Mouse (Mus musculus) embryonic facial prominence, embryonic 10.5 days (tissue): ENCODE measurements at regions not wholly inside any gene's neighbourhood (a gene's known extent, or its start where the extent isn't known, plus 50 kb on each side); places are given as distances from the start of the nearest gene placed in this dataset.

Source experiments
- DNase-seq: peaks from one replicate; pipeline ENCODE4 v3.0.0-alpha.2; 2017; ENCODE audit warnings: low spot score
- H3K27ac ChIP-seq: fragments of 300-500 bp; sonication (generic); replicated peaks from 2 replicates; pipeline ENCODE4 v1.5.1; 2016; ENCODE audit warnings: mild to moderate bottlenecking
- H3K27me3 ChIP-seq: fragments of 300-500 bp; sonication (generic); replicated peaks from 2 replicates; pipeline ENCODE4 v1.6.1; 2016; ENCODE audit warnings: low read depth, mild to moderate bottlenecking; ENCODE audit not compliant: poor library complexity, severe bottlenecking
- H3K36me3 ChIP-seq: fragments of 300-500 bp; sonication (generic); replicated peaks from 2 replicates; pipeline ENCODE4 v1.6.1; 2016; ENCODE audit warnings: mild to moderate bottlenecking, moderate library complexity
- H3K4me1 ChIP-seq: fragments of 300-500 bp; sonication (generic); 2 replicates; pipeline ENCODE4 v1.6.1; 2016
- H3K4me3 ChIP-seq: fragments of 300-500 bp; sonication (generic); 2 replicates; pipeline ENCODE4 v1.5.1; 2016; ENCODE audit warnings: mild to moderate bottlenecking, moderate library complexity
- H3K9me3 ChIP-seq: fragments of 300-500 bp; sonication (generic); 2 replicates; pipeline ENCODE4 v1.6.1; 2016; ENCODE audit warnings: mild to moderate bottlenecking
- WGBS: fragments of 180-500 bp; shearing (Covaris S2); methylation state at CpG from one replicate; pipeline ENCODE4 v1.1.7; 2016; 5-methylcytosine and 5-hydroxymethylcytosine counted together

GRCm38 (mm10) chr14:102867697-102868096, 114.7 kb downstream of the Kctd12 start:
- no peak for DNase-seq
- H3K27ac ChIP-seq = no peak overlapping the region
- 88% methylated on average over 2 of the region's 2 CpGs for WGBS

GRCm38 (mm10) chr14:102866511-102866910, 115.9 kb downstream of the Kctd12 start:
- no peak for DNase-seq
- WGBS = 87% methylated on average over 1 of the region's 1 CpGs

More at GRCm38 (mm10) chr14:102867697-102868096, 114.7 kb downstream of the Kctd12 start:
- Histone ChIP-seq H3K36me3 (no peaks in the 10 kb centered on the region), H3K27me3 (no peaks in the 10 kb centered on the region), H3K4me3 (no peak overlapping the region), H3K9me3 (no peaks in the 10 kb centered on the region), H3K4me1 (no peaks in the 10 kb centered on the region)

GRCm38 (mm10) chr14:102861694-102862093, 120.7 kb downstream of the Kctd12 start:
- DNase-seq = no peak
- H3K4me3 ChIP-seq = no peak overlapping the region
- no peaks in the 10 kb centered on the region for H3K4me1 ChIP-seq
- no peak overlapping the region for H3K27ac ChIP-seq
- 94% methylated on average over 1 of the region's 1 CpGs for WGBS
- no peaks in the 10 kb centered on the region for H3K27me3 ChIP-seq
- H3K9me3 ChIP-seq = no peaks in the 10 kb centered on the region
- H3K36me3 ChIP-seq = no peaks in the 10 kb centered on the region

More at GRCm38 (mm10) chr14:102866511-102866910, 115.9 kb downstream of the Kctd12 start:
- Histone ChIP-seq H3K4me1 (no peaks in the 10 kb centered on the region), H3K36me3 (no peaks in the 10 kb centered on the region), H3K4me3 (no peak overlapping the region), H3K27me3 (no peaks in the 10 kb centered on the region), H3K9me3 (no peaks in the 10 kb centered on the region), H3K27ac (no peak overlapping the region)

GRCm38 (mm10) chr14:102859361-102859871, 123.0 kb downstream of the Kctd12 start:
- H3K9me3 ChIP-seq = no peaks in the 10 kb centered on the region
- H3K27me3 ChIP-seq = no peaks in the 10 kb centered on the region
- no peak overlapping the region for H3K4me3 ChIP-seq
- H3K36me3 ChIP-seq = no peaks in the 10 kb centered on the region
- H3K27ac ChIP-seq = no peak overlapping the region
- WGBS = 37% methylated on average over 4 of the region's 4 CpGs
- DNase-seq = peak; percentile 25
- H3K4me1 ChIP-seq = no peaks in the 10 kb centered on the region

GRCm38 (mm10) chr14:102855264-102855840, 127.1 kb downstream of the Kctd12 start:
- no peaks in the 10 kb centered on the region for H3K9me3 ChIP-seq
- no peak overlapping the region for H3K27ac ChIP-seq
- H3K36me3 ChIP-seq = no peaks in the 10 kb centered on the region
- H3K4me3 ChIP-seq = no peak overlapping the region
- no peak for DNase-seq
- 88% methylated on average over 7 of the region's 7 CpGs for WGBS
- no peaks in the 10 kb centered on the region for H3K4me1 ChIP-seq
- H3K27me3 ChIP-seq = no peaks in the 10 kb centered on the region

- DNase-seq = no peak
- WGBS = 80% methylated on average over 3 of the region's 3 CpGs
- H3K4me3 ChIP-seq = no peak overlapping the region
- H3K27ac ChIP-seq = no peak overlapping the region
- H3K9me3 ChIP-seq = no peaks in the 10 kb centered on the region
- H3K27me3 ChIP-seq = no peaks in the 10 kb centered on the region
- no peaks in the 10 kb centered on the region for H3K36me3 ChIP-seq
- no peaks in the 10 kb centered on the region for H3K4me1 ChIP-seq
Measured at GRCm38 (mm10) chr14:102843700-102844099, 138.7 kb downstream of the Kctd12 start.

GRCm38 (mm10) chr14:102837602-102838001, 144.8 kb downstream of the Kctd12 start:
- no peak overlapping the region for H3K4me3 ChIP-seq
- no peaks in the 10 kb centered on the region for H3K27me3 ChIP-seq
- 79% methylated on average over 1 of the region's 1 CpGs for WGBS
- no peaks in the 10 kb centered on the region for H3K4me1 ChIP-seq
- no peaks in the 10 kb centered on the region for H3K36me3 ChIP-seq
- H3K27ac ChIP-seq = no peak overlapping the region
- no peak for DNase-seq
- no peaks in the 10 kb centered on the region for H3K9me3 ChIP-seq

GRCm38 (mm10) chr14:102835118-102835769, 147.2 kb downstream of the Kctd12 start:
- Histone ChIP-seq H3K36me3 (no peaks in the 10 kb centered on the region), H3K9me3 (no peaks in the 10 kb centered on the region), H3K4me1 (no peaks in the 10 kb centered on the region), H3K27ac (no peak overlapping the region), H3K27me3 (no peaks in the 10 kb centered on the region), H3K4me3 (no peak overlapping the region)
- no peak for DNase-seq
- WGBS = 88% methylated on average over 11 of the region's 11 CpGs

GRCm38 (mm10) chr14:102828442-102828841, 154.0 kb downstream of the Kctd12 start:
- no peak for DNase-seq
- H3K4me3 ChIP-seq = no peak overlapping the region
- H3K27ac ChIP-seq = no peak overlapping the region
- no peaks in the 10 kb centered on the region for H3K36me3 ChIP-seq
- no peaks in the 10 kb centered on the region for H3K4me1 ChIP-seq
- no peaks in the 10 kb centered on the region for H3K9me3 ChIP-seq
- no peaks in the 10 kb centered on the region for H3K27me3 ChIP-seq
- 76% methylated on average over 3 of the region's 3 CpGs for WGBS

GRCm38 (mm10) chr14:102827756-102828384, 154.6 kb downstream of the Kctd12 start:
- WGBS = 81% methylated on average over 7 of the region's 7 CpGs
- no peak overlapping the region for H3K27ac ChIP-seq

GRCm38 (mm10) chr14:102825525-102825924, 156.9 kb downstream of the Kctd12 start:
- no peak for DNase-seq
- Histone ChIP-seq H3K4me1 (no peaks in the 10 kb centered on the region), H3K9me3 (no peaks in the 10 kb centered on the region), H3K4me3 (no peak overlapping the region), H3K27ac (no peak overlapping the region), H3K27me3 (no peaks in the 10 kb centered on the region), H3K36me3 (no peaks in the 10 kb centered on the region)
- 93% methylated on average over 7 of the region's 7 CpGs for WGBS

More at GRCm38 (mm10) chr14:102827756-102828384, 154.6 kb downstream of the Kctd12 start:
- DNase-seq = no peak
- Histone ChIP-seq H3K4me3 (no peak overlapping the region), H3K9me3 (no peaks in the 10 kb centered on the region), H3K4me1 (no peaks in the 10 kb centered on the region), H3K27me3 (no peaks in the 10 kb centered on the region), H3K36me3 (no peaks in the 10 kb centered on the region)

GRCm38 (mm10) chr14:102820663-102821062, 161.8 kb downstream of the Kctd12 start:
- no peak overlapping the region for H3K4me3 ChIP-seq
- no peaks in the 10 kb centered on the region for H3K9me3 ChIP-seq
- DNase-seq = no peak
- H3K4me1 ChIP-seq = no peaks in the 10 kb centered on the region
- no peaks in the 10 kb centered on the region for H3K36me3 ChIP-seq
- no peak overlapping the region for H3K27ac ChIP-seq
- 89% methylated on average over 5 of the region's 5 CpGs for WGBS
- no peaks in the 10 kb centered on the region for H3K27me3 ChIP-seq

GRCm38 (mm10) chr14:102811678-102812081, 170.8 kb downstream of the Kctd12 start:
- H3K9me3 ChIP-seq = no peaks in the 10 kb centered on the region
- H3K27ac ChIP-seq = no peak overlapping the region
- WGBS = 61% methylated on average over 5 of the region's 5 CpGs

More at GRCm38 (mm10) chr14:102811678-102812081, 170.8 kb downstream of the Kctd12 start:
- Histone ChIP-seq H3K4me3 (no peak overlapping the region), H3K4me1 (peaks cover 6% of the 10 kb centered on the region), H3K27me3 (no peaks in the 10 kb centered on the region), H3K36me3 (no peaks in the 10 kb centered on the region)
- no peak for DNase-seq
